Mouse (Mus musculus): ENCODE data around the gene Slc35b1. TPM values are rescaled to one million over a fixed set of nuclear protein-coding genes. Genes with fewer than 3 reads are reported as not detected.

Gene Slc35b1
- polyA plus RNA-seq, 1 experiment from 2014 or later = 144 TPM

DNA sequence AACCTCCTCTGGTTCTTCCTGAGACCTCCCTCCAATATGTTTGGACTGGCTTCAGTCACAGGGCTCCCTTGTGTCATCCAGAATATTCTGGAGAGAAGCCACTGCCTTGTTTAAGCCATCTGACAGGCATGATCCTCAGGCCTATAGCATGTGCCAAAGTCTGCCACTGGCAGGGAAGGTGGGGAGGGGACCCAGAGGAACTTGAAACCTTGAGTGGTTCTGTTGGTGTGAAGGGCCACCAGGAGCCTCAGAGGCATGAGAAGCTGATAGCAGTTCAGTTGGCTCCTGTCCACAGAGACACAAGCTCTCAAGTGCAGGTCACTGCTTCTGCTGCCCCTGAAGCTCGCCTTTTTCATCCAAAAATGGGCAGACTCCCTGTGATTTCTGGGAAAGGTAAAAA is 12.1 kb downstream of the Slc35b1 start:
- Histone ChIP-seq H3K27me3 (ENCODE audit: control insufficient read depth, insufficient read depth, low read length) (0 out of 2 replicates have a peak, but pooled peaks cover 3% of the 10 kb centered on the region), H3K4me1 (replicated peaks; ENCODE audit: control insufficient read depth, insufficient read depth, low read length) (no peaks in the 10 kb centered on the region; the same call in 1 of the 2 replicates), H3K36me3 (replicated peaks; ENCODE audit: control insufficient read depth, insufficient read depth) (peaks cover 14% of the 10 kb centered on the region), H3K4me3 (replicated peaks; ENCODE audit: low read length) (no peak overlapping the region), H3K4me2 (replicated peaks) (no peak overlapping the region), H3K27ac (no peak overlapping the region), H3K9me3 (ENCODE audit: control insufficient read depth, low read length) (no peaks in the 10 kb centered on the region), H3K9ac (no peak overlapping the region)
- no peak for DNase-seq (ENCODE audit: low spot score)
- ATAC-seq (ENCODE audit: low FRiP score) = no peak
- 41% methylated on average over 1 of the region's 1 CpGs for whole genome bisulfite sequencing

- H3K4me2 ChIP-seq (replicated peaks) = no peak overlapping the region
- no peak overlapping the region for H3K4me3 ChIP-seq (replicated peaks; ENCODE audit: low read length)
- H3K27me3 ChIP-seq (ENCODE audit: control insufficient read depth, insufficient read depth, low read length) = 0 out of 2 replicates have a peak, but pooled peaks cover 3% of the 10 kb centered on the region
- ATAC-seq (ENCODE audit: low FRiP score) (no peak), DNase-seq (ENCODE audit: low spot score) (peak; percentile 86)
- 0 out of 2 replicates have a peak overlapping the region, but pooled peaks have one; percentile 6 for H3K9ac ChIP-seq
- peaks cover 1% of the 10 kb centered on the region; the same call in 1 of the 2 replicates for H3K36me3 ChIP-seq (replicated peaks; ENCODE audit: control insufficient read depth, insufficient read depth)
- WGBS = 60% methylated on average over 14 of the region's 14 CpGs
- H3K27ac ChIP-seq = no peak overlapping the region
- no peaks in the 10 kb centered on the region; the same call in 1 of the 2 replicates for H3K4me1 ChIP-seq (replicated peaks; ENCODE audit: control insufficient read depth, insufficient read depth, low read length)
- H3K9me3 ChIP-seq (ENCODE audit: control insufficient read depth, low read length) = no peaks in the 10 kb centered on the region
These were observed 13.6 kb downstream of the Slc35b1 start for GRCm38 (mm10) chr11:95397843-95398835.

DNA sequence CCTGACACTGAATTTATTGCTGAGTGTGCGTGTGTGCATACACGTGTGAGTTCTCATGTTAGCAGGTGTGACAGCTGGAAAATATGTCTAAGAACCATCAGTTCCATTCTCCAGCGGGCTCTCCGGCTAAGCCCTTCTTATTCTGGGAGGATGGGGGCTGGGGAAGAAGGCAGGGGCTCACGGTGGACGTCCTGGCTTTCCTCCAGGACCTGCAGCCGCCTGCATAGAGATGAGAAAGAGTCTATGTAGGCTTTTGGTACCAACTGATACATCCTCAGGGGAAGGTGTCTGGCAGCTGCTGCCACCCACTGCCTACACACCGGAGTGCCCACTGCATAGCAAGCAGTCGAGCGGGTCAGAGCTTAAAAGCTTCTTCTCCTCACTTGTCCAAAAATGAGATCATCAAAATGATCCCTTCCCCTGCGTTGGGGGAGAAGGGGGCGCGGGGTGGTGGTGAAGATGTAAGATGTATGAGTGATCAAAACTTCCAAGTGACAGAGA is 15.1 kb downstream of the Slc35b1 start:
- H3K9ac ChIP-seq = 0 out of 2 replicates have a peak overlapping the region, but pooled peaks have one; percentile 20
- H3K4me3 ChIP-seq (replicated peaks; ENCODE audit: low read length) = no peak overlapping the region

GRCm38 (mm10) chr11:95401568-95401967 is 17.1 kb downstream of the Slc35b1 start:
- ATAC-seq (ENCODE audit: low FRiP score) = no peak
- no peak overlapping the region for H3K9ac ChIP-seq
- 90% methylated on average over 5 of the region's 5 CpGs for WGBS

More for the DNA sequence above, 15.1 kb downstream of the Slc35b1 start:
- DNase-seq (ENCODE audit: low spot score) = no peak
- H3K4me1 ChIP-seq (replicated peaks; ENCODE audit: control insufficient read depth, insufficient read depth, low read length) = no peaks in the 10 kb centered on the region; the same call in 1 of the 2 replicates
- WGBS = 65% methylated on average over 13 of the region's 13 CpGs
- H3K27me3 ChIP-seq (ENCODE audit: control insufficient read depth, insufficient read depth, low read length) = 0 out of 2 replicates have a peak, but pooled peaks cover 3% of the 10 kb centered on the region
- ATAC-seq (ENCODE audit: low FRiP score) = no peak
- no peak overlapping the region for H3K4me2 ChIP-seq (replicated peaks)
- H3K36me3 ChIP-seq (replicated peaks; ENCODE audit: control insufficient read depth, insufficient read depth) = no peaks in the 10 kb centered on the region
- no peak overlapping the region for H3K27ac ChIP-seq
- no peaks in the 10 kb centered on the region for H3K9me3 ChIP-seq (ENCODE audit: control insufficient read depth, low read length)

GRCm38 (mm10) chr11:95402196-95402595 is 17.7 kb downstream of the Slc35b1 start:
- 18% methylated on average over 5 of the region's 5 CpGs for WGBS

More at GRCm38 (mm10) chr11:95401568-95401967, 17.1 kb downstream of the Slc35b1 start:
- H3K36me3 ChIP-seq (replicated peaks; ENCODE audit: control insufficient read depth, insufficient read depth) = no peaks in the 10 kb centered on the region
- no peak overlapping the region for H3K27ac ChIP-seq
- no peak for DNase-seq (ENCODE audit: low spot score)
- H3K4me1 ChIP-seq (replicated peaks; ENCODE audit: control insufficient read depth, insufficient read depth, low read length) = no peaks in the 10 kb centered on the region; the same call in 1 of the 2 replicates
- 0 out of 2 replicates have a peak, but pooled peaks cover 3% of the 10 kb centered on the region for H3K27me3 ChIP-seq (ENCODE audit: control insufficient read depth, insufficient read depth, low read length)
- no peak overlapping the region for H3K4me2 ChIP-seq (replicated peaks)
- H3K9me3 ChIP-seq (ENCODE audit: control insufficient read depth, low read length) = no peaks in the 10 kb centered on the region
- H3K4me3 ChIP-seq (replicated peaks; ENCODE audit: low read length) = no peak overlapping the region

DNA sequence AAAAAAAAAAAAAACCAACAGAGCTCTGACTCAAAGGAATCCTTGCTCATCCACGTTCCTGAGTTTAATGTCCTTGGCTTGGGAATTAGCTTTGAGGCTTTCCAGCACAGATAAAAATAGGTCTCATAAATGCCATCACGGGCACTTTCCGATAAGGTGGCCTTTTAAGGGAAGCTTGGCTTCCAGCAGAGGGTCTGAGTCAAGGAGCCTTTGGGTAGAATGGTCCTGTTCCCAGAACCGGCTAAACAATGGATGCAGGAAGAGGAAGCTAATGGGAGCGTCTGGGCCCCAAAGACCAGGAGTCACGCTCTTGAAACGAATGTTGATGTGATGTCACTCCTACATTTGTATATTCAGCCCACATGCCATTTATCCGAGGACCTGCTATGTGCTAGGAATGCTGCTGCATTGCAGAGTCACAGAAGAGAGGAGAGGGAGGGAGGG is 18.2 kb downstream of the Slc35b1 start:
- Histone ChIP-seq H3K4me1 (replicated peaks; ENCODE audit: control insufficient read depth, insufficient read depth, low read length) (no peaks in the 10 kb centered on the region; the same call in 1 of the 2 replicates), H3K36me3 (replicated peaks; ENCODE audit: control insufficient read depth, insufficient read depth) (no peaks in the 10 kb centered on the region), H3K27me3 (ENCODE audit: control insufficient read depth, insufficient read depth, low read length) (0 out of 2 replicates have a peak, but pooled peaks cover 3% of the 10 kb centered on the region), H3K27ac (no peak overlapping the region), H3K9me3 (ENCODE audit: control insufficient read depth, low read length) (no peaks in the 10 kb centered on the region), H3K9ac (no peak overlapping the region), H3K4me3 (replicated peaks; ENCODE audit: low read length) (no peak overlapping the region), H3K4me2 (replicated peaks) (no peak overlapping the region)
- 23% methylated on average over 8 of the region's 8 CpGs for whole genome bisulfite sequencing
- DNase-seq (ENCODE audit: low spot score) (no peak), ATAC-seq (ENCODE audit: low FRiP score) (no peak)

More at GRCm38 (mm10) chr11:95402196-95402595, 17.7 kb downstream of the Slc35b1 start:
- DNase-seq (ENCODE audit: low spot score) (no peak), ATAC-seq (ENCODE audit: low FRiP score) (no peak)
- Histone ChIP-seq H3K27ac (no peak overlapping the region), H3K36me3 (replicated peaks; ENCODE audit: control insufficient read depth, insufficient read depth) (no peaks in the 10 kb centered on the region), H3K9ac (no peak overlapping the region), H3K4me2 (replicated peaks) (no peak overlapping the region), H3K4me1 (replicated peaks; ENCODE audit: control insufficient read depth, insufficient read depth, low read length) (no peaks in the 10 kb centered on the region; the same call in 1 of the 2 replicates), H3K27me3 (ENCODE audit: control insufficient read depth, insufficient read depth, low read length) (0 out of 2 replicates have a peak, but pooled peaks cover 3% of the 10 kb centered on the region), H3K4me3 (replicated peaks; ENCODE audit: low read length) (no peak overlapping the region), H3K9me3 (ENCODE audit: control insufficient read depth, low read length) (no peaks in the 10 kb centered on the region)

DNA sequence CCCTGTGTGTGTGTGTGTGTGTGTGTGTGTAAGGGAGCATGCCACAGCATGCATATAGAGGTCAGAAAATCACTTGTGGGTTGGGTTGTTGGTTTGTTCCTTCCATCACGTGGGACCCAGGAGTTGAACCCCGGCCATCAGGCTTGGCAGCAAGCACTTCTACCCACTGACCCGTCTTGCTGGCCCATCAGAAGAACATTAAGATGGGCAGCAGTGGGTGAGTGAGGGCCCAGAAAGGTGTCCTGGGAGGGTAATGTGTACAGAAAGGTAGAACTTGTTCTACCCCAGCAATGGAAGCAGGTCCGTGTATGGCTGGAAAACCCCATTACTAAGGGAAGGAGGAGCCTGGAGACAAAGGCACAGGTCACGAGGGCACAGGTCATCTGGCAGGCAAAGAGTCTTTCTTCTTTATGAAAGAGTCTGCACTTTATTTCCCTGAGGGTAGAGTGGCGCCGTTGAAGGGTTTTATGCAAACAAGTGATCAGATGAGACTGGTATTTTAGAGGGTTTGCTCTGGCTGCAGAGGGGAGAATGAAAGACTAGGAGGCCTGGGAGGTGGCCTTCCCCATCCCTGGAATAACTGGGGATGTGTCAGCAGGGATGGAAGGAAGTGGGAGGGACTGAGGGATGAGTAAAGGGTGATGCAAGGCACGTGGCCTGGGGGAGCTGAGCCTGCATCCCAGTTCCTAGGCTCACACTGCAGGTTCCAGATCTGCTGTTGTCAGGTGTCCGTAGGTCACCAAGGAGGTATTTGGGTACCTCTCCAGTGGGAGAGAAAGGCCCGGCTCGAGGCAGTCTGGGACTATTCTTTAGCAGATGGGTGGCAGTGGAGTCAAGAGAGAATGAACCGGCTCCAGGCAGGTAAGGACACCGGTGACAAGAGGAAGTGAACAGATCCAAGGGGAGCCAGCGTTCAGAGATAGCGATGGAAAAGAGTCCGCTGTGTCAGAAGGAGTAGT is 19.2 kb downstream of the Slc35b1 start:
- whole genome bisulfite sequencing = 63% methylated on average over 16 of the region's 16 CpGs
- Histone ChIP-seq H3K4me2 (replicated peaks) (no peak overlapping the region), H3K36me3 (replicated peaks; ENCODE audit: control insufficient read depth, insufficient read depth) (no peaks in the 10 kb centered on the region), H3K27ac (no peak overlapping the region), H3K9me3 (ENCODE audit: control insufficient read depth, low read length) (no peaks in the 10 kb centered on the region), H3K9ac (no peak overlapping the region), H3K4me1 (replicated peaks; ENCODE audit: control insufficient read depth, insufficient read depth, low read length) (no peaks in the 10 kb centered on the region; the same call in 1 of the 2 replicates), H3K27me3 (ENCODE audit: control insufficient read depth, insufficient read depth, low read length) (0 out of 2 replicates have a peak, but pooled peaks cover 3% of the 10 kb centered on the region), H3K4me3 (replicated peaks; ENCODE audit: low read length) (no peak overlapping the region)
- ATAC-seq (ENCODE audit: low FRiP score) (no peak), DNase-seq (ENCODE audit: low spot score) (no peak)

- DNase-seq (ENCODE audit: low spot score) (no peak), ATAC-seq (ENCODE audit: low FRiP score) (no peak)
- WGBS = 83% methylated on average over 4 of the region's 4 CpGs
- Histone ChIP-seq H3K4me1 (replicated peaks; ENCODE audit: control insufficient read depth, insufficient read depth, low read length) (no peaks in the 10 kb centered on the region), H3K27me3 (ENCODE audit: control insufficient read depth, insufficient read depth, low read length) (no peaks in the 10 kb centered on the region), H3K4me2 (replicated peaks) (no peak overlapping the region), H3K9me3 (ENCODE audit: control insufficient read depth, low read length) (no peaks in the 10 kb centered on the region), H3K27ac (no peak overlapping the region), H3K36me3 (replicated peaks; ENCODE audit: control insufficient read depth, insufficient read depth) (no peaks in the 10 kb centered on the region), H3K4me3 (replicated peaks; ENCODE audit: low read length) (no peak overlapping the region), H3K9ac (no peak overlapping the region)
These were observed 21.3 kb downstream of the Slc35b1 start for GRCm38 (mm10) chr11:95405771-95406170.
